Mouse (Mus musculus): ENCODE data around the gene Rpl3l. TPM values are rescaled to one million over a fixed set of nuclear protein-coding genes. Genes with fewer than 3 reads are reported as not detected.

Rpl3l gene
- polyA plus RNA-seq, 1 experiment, result not detected

DNA sequence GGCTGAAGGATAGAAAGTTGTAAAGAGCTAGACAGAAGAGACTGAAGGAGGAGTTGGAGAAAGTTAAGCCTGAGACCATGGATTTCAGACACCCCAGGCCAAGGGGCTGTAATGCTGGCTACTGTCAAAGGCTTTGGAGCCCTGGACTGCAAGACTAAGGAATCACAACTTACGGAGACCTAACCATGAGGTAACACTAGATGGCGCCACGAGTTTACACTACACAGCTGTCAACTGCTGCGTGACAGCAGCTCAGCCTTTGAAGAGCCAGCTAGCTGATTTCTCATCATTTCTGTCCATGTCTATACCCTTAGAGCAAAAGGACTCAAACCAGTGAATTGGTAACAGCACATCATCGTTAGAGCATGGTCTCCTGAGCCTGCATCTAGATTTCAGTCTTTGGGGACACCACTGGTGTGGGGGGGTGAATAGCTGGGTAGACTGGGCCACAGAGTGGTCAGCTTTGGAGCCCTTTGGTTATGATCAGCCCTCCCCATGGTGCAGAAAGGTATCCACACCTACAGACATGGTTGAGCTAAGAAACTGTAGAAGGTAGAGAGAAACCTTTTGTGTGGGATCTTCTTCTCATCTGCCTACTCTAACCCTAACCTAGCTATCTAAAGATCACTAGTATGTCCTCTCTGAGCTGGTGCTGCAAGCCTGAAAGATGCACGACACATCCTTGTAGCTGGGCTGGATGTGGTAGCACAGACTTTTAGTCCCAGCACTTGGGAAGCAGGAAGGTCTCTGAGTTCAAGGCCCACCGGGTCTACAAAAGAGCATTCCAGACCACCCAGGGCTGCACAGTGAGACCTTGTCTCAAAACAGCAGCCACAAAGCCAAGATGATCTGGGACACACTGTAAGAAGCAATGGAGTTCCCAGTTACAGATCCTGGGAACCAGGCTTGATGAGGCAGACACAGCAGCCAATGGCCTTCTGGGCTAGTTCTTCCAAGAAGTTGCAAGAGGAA lies 18.2 kb downstream of the Rpl3l start:
- peak; percentile 28; the same call in 1 of the 2 replicates for TF ChIP-seq CTCF (IDR thresholded peaks at IDR 0.05; ENCODE audit: insufficient read depth, low read depth, low read length)
- no peak for TF ChIP-seq POLR2A (IDR thresholded peaks at IDR 0.05; ENCODE audit: insufficient read depth, low read depth, low read length)
- no peak overlapping the region for H3K4me3 ChIP-seq (ENCODE audit: insufficient read depth, low read depth, low read length)
- 22% methylated on average over 7 of the region's 7 CpGs for WGBS

DNA sequence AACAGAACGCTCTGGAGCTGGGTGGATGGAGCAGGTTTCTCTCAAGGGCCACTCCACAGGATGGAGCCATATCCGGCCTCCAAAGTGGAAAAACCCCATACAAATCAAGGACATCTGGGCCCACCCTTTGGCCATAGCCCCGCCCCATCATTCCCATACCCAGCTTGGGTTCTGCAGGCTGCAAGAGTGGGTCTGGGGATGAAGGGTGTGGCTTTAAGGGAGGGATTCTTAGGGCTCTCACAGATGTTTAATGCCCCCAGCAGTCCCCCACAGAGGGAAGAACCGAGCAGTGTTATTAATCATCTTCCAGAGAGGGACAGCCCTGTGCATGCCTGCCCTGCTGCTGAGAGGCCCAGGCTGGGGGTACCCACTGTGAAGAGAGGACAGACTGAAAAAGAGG lies 19.4 kb downstream of the Rpl3l start:
- Histone ChIP-seq H3K4me3 (ENCODE audit: insufficient read depth, low read depth, low read length) (no peak overlapping the region), H3K27ac (ENCODE audit: insufficient read depth, low read depth, low read length) (no peak overlapping the region), H3K4me1 (ENCODE audit: control insufficient read depth, insufficient read depth, low read length) (no peaks in the 10 kb centered on the region)
- TF ChIP-seq CTCF (IDR thresholded peaks at IDR 0.05; ENCODE audit: insufficient read depth, low read depth, low read length) (no peak), POLR2A (IDR thresholded peaks at IDR 0.05; ENCODE audit: insufficient read depth, low read depth, low read length) (no peak)
- 69% methylated on average over 4 of the region's 4 CpGs for WGBS

More for the DNA sequence above, 18.2 kb downstream of the Rpl3l start:
- H3K4me1 ChIP-seq (ENCODE audit: control insufficient read depth, insufficient read depth, low read length), result no peaks in the 10 kb centered on the region
- no peak overlapping the region for H3K27ac ChIP-seq (ENCODE audit: insufficient read depth, low read depth, low read length)

DNA sequence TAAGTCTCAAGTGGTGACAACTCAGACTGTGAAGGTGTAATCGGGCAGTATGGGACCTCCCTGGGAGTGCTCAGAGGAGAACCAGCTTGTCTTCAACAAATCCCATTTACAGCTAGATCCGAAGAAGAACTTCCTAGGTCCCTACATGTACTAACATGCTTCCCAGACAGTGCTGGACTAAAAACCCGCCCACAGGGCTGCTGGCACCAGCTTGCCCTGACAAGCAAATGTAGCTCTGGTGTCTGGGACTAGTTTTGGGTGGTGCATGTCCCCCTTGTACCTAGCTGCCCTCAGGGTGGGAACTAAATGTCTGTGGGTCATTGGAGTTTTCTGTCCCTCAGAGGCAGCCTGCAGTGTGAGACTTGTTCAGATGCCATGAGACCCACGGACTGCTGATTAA lies 23.9 kb downstream of the Rpl3l start:
- H3K4me3 ChIP-seq (ENCODE audit: insufficient read depth, low read depth, low read length), result no peak overlapping the region
- 18% methylated on average over 4 of the region's 4 CpGs for WGBS
- no peak overlapping the region for H3K27ac ChIP-seq (ENCODE audit: insufficient read depth, low read depth, low read length)
- TF ChIP-seq CTCF (IDR thresholded peaks at IDR 0.05; ENCODE audit: insufficient read depth, low read depth, low read length), result no peak
- TF ChIP-seq POLR2A (IDR thresholded peaks at IDR 0.05; ENCODE audit: insufficient read depth, low read depth, low read length), result no peak
- H3K4me1 ChIP-seq (ENCODE audit: control insufficient read depth, insufficient read depth, low read length), result peaks cover 11% of the 10 kb centered on the region

DNA sequence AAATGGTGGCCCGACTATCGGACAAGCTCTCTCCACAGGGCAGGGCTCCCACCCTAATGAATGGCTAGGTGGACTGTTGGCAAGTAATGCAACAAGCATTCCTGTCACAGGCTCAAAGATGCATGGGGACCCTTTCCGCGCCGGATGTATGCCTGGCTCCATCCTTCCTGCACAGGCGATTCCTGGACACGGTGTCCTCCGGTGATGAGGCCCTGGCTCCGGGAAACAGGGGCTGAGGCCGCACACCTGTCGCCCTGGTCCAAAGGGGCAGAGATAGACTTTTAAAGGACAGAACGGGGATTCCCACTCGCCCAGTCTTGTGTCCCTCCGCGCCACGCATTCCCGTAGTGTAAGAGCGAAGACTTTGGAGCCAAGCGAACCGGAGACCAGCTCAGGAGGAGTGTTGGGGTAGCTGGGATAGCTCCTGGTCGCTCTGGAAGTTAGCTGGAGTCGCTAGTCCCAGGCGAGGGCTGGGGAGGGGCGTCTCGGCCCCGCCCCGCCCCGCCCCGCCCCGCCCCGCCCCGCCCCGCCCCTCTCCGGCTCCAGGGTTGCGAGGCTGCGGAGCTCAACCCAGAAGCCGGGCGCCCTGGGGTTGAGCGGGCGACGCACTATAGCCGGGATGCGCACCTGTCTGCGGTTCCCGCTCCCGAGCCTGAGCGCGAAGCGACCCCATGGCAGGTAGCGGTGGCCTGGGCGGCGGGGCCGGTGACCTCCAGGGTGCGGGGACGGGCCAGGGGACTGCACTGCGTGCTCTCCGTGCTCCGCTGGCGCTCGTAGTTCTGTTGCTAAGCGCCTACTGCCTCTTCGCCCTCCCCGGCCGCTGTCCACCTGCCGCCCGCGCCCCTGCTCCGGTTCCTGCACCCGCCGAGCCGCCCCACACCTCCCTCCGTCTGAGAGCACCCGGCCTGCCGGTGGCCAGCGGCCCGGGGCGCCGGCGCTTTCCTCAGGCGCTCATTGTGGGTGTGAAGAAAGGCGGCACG lies 25.1 kb downstream of the Rpl3l start, which contains the start of gene Hs3st6:
Gene Hs3st6, plus strand, starts transcription at position 574 of the 980 bp plus-strand sequence.
- under 1% methylated on average over 81 of the region's 82 CpGs for WGBS
- peaks cover 11% of the 10 kb centered on the region for H3K4me1 ChIP-seq (ENCODE audit: control insufficient read depth, insufficient read depth, low read length)
- TF ChIP-seq POLR2A (IDR thresholded peaks at IDR 0.05; ENCODE audit: insufficient read depth, low read depth, low read length), result no peak
- TF ChIP-seq CTCF (IDR thresholded peaks at IDR 0.05; ENCODE audit: insufficient read depth, low read depth, low read length), result no peak
- peak within 1 kb of the TSS; percentile 36 for H3K4me3 ChIP-seq (ENCODE audit: insufficient read depth, low read depth, low read length)
- no peak within 1 kb of the TSS for H3K27ac ChIP-seq (ENCODE audit: insufficient read depth, low read depth, low read length)

DNA sequence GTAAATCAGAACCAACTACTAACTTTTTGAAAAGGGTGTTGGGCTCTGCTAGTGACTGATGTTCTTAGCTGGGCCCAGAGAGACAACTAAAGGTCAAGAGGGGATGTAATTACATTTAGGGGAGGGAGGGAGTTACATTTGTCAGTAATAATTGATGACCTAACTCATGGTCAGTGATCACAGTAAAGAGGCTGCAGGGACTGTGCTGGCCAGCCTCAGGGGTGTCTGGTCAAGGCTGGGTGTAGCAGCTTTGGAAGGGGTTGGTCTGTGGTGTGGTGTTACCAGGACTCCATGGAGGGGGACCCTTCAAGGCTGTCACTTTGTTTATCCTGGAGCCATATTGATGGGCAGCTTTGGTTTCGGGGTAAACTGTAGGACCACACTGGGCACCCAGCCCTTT lies 29.8 kb downstream of the Rpl3l start:
- Histone ChIP-seq H3K4me1 (ENCODE audit: control insufficient read depth, insufficient read depth, low read length) (peaks cover 8% of the 10 kb centered on the region), H3K27ac (ENCODE audit: insufficient read depth, low read depth, low read length) (no peak overlapping the region), H3K4me3 (ENCODE audit: insufficient read depth, low read depth, low read length) (no peak overlapping the region)
- no peak for TF ChIP-seq POLR2A (IDR thresholded peaks at IDR 0.05; ENCODE audit: insufficient read depth, low read depth, low read length)
- TF ChIP-seq CTCF (IDR thresholded peaks at IDR 0.05; ENCODE audit: insufficient read depth, low read depth, low read length), result no peak
- 94% methylated on average over 1 of the region's 1 CpGs for WGBS

DNA sequence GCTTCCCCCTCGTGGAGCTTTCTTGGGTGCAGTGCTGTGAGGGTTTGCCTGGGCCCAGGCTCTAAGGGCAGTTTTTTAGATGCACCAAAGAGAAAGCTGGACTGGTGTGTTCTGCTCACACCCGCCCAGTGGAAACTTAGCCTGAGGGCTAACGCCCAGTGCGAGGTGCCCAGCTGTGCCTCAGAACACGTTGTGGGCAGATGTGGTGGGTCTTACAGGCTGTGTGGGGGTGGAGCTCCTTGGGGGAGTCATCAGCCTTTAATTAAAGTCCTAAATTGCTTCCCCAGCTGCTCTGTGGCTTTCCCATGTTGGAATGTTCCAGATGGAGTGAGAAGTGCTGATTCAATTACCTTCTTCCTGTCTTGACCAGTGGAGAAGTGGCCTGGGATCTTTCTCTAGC lies 33.5 kb downstream of the Rpl3l start:
- TF ChIP-seq POLR2A (IDR thresholded peaks at IDR 0.05; ENCODE audit: insufficient read depth, low read depth, low read length) (no peak), CTCF (IDR thresholded peaks at IDR 0.05; ENCODE audit: insufficient read depth, low read depth, low read length) (no peak)
- Histone ChIP-seq H3K4me1 (ENCODE audit: control insufficient read depth, insufficient read depth, low read length) (no peaks in the 10 kb centered on the region), H3K4me3 (ENCODE audit: insufficient read depth, low read depth, low read length) (no peak overlapping the region), H3K27ac (ENCODE audit: insufficient read depth, low read depth, low read length) (no peak overlapping the region)
- 55% methylated on average over 5 of the region's 5 CpGs for WGBS

DNA sequence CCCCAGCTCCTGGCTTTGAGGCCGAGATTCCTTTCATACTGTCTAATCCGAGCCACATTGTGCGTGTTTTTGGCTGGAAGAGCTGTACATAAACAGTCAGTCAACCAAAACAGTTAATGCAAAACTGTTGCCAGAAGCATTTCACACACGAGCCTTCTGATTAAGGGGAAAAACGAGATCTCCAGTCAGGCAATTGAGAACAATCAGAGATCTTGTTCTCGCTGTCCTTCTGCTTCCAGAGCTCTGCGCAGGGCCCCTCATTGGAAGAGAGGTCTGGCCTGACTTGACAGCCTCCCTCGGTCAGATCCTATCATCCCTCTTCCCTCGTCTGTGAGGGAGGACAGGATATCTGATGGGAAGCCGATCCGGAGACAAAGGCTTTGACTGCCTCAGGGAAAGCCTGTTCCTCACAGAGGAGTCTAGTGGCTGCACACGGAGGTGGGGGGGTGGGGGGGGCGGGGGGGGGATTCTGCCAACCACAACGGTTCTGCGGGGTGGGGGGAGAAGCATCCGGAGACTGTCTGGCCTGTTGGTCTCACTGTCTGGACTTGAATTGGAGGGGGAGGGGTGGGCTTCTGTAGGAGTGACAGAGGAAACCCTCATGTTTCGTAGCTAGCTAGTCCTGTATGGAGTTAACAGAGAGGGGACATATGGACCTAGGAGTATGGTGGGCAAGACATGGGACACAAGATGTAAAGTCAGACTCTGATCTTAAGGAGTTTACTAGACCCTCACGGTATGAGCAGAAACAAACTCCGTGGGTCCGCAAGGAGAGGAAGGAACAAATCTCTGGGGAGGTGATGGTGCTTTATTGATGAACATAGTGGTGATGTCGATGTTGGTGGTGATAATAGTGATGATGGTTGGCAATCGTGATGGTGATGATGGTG lies 37.6 kb downstream of the Rpl3l start:
- Histone ChIP-seq H3K4me1 (ENCODE audit: control insufficient read depth, insufficient read depth, low read length) (no peaks in the 10 kb centered on the region), H3K4me3 (ENCODE audit: insufficient read depth, low read depth, low read length) (no peak overlapping the region), H3K27ac (ENCODE audit: insufficient read depth, low read depth, low read length) (no peak overlapping the region)
- WGBS, result 49% methylated on average over 21 of the region's 22 CpGs
- TF ChIP-seq CTCF (IDR thresholded peaks at IDR 0.05; ENCODE audit: insufficient read depth, low read depth, low read length) (no peak), POLR2A (IDR thresholded peaks at IDR 0.05; ENCODE audit: insufficient read depth, low read depth, low read length) (no peak)
